Mouse (Mus musculus): ENCODE measurements at regions not wholly inside any gene's neighbourhood (a gene's known extent, or its start where the extent isn't known, plus 50 kb on each side); places are given as distances from the start of the nearest gene placed in this dataset.

DNA sequence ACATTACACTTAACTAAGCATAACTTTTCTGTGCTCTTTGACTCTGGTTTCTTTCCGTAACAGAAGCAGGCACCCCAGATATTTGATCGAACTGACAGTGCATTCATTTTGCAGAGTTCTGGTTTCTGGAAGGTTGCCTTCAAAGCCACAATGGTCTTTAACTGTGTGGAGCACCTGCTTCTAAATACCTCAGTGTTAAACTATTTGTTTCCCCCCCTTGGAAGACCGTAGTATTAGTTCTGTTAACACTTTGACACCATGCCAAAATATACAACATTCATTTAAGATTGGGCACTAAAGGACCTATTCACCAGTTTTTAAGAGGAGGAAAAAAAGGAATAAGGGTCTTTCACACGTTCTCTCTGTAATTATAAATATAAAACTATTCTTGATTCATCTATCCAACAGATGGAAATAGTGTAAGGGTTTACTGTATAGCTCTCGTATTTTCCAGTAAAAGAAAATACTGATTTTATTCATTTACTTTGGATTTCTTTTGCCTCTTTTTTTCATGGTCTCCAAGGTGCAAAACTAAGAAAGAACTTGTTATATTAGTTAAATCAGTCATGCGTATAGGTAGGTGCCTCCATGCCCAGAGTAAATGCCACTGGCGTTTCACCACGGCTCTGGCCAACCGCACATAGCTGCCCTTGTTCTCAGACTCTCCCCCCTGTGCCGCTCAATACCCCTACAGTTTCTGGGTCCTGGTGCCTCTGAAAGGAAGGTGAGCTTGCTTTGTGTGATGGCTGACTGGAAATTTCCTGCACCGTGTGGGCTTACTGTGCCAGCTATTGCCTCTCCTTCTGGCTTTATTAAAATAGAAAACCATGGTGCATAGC is 391.2 kb downstream of the Etnk1 start:
- Histone ChIP-seq H3K4me3 (no peak overlapping the region), H3K27ac (replicated peaks) (no peak overlapping the region), H3K9ac (no peak overlapping the region), H3K36me3 (no peaks in the 10 kb centered on the region), H3K4me1 (no peaks in the 10 kb centered on the region), H3K9me3 (no peaks in the 10 kb centered on the region), H3K4me2 (no peak overlapping the region), H3K27me3 (replicated peaks) (no peaks in the 10 kb centered on the region)
- ATAC-seq (ENCODE audit: extremely low read depth, insufficient number of reproducible peaks, low FRiP score, low TSS enrichment) = no peak
- 75% methylated on average over 11 of the region's 11 CpGs for WGBS

GRCm38 (mm10) chr6:143559316-143559715 is 392.3 kb downstream of the Etnk1 start:
- no peak overlapping the region for H3K4me3 ChIP-seq
- WGBS = 58% methylated on average over 4 of the region's 4 CpGs
- no peak overlapping the region for H3K9ac ChIP-seq
- no peak overlapping the region for H3K4me2 ChIP-seq
- no peaks in the 10 kb centered on the region for H3K36me3 ChIP-seq
- no peak for ATAC-seq (ENCODE audit: extremely low read depth, insufficient number of reproducible peaks, low FRiP score, low TSS enrichment)
- no peak overlapping the region for H3K27ac ChIP-seq (replicated peaks)
- no peaks in the 10 kb centered on the region for H3K4me1 ChIP-seq
- no peaks in the 10 kb centered on the region for H3K27me3 ChIP-seq (replicated peaks)
- no peaks in the 10 kb centered on the region for H3K9me3 ChIP-seq

GRCm38 (mm10) chr6:143561316-143562088 is 394.5 kb downstream of the Etnk1 start:
- Histone ChIP-seq H3K4me2 (no peak overlapping the region), H3K27me3 (replicated peaks) (no peaks in the 10 kb centered on the region), H3K27ac (replicated peaks) (no peak overlapping the region), H3K9ac (no peak overlapping the region), H3K4me3 (no peak overlapping the region), H3K36me3 (no peaks in the 10 kb centered on the region), H3K4me1 (no peaks in the 10 kb centered on the region), H3K9me3 (no peaks in the 10 kb centered on the region)
- 61% methylated on average over 6 of the region's 6 CpGs for WGBS
- no peak for ATAC-seq (ENCODE audit: extremely low read depth, insufficient number of reproducible peaks, low FRiP score, low TSS enrichment)

GRCm38 (mm10) chr6:143571356-143572115 is 404.5 kb downstream of the Etnk1 start:
- 78% methylated on average over 24 of the region's 24 CpGs for WGBS
- no peak overlapping the region for H3K4me2 ChIP-seq
- H3K9me3 ChIP-seq = no peaks in the 10 kb centered on the region; the same call in 1 of the 2 replicates
- no peaks in the 10 kb centered on the region for H3K27me3 ChIP-seq (replicated peaks)
- no peak overlapping the region for H3K9ac ChIP-seq
- no peak for ATAC-seq (ENCODE audit: extremely low read depth, insufficient number of reproducible peaks, low FRiP score, low TSS enrichment)
- H3K4me1 ChIP-seq = no peaks in the 10 kb centered on the region
- H3K4me3 ChIP-seq = no peak overlapping the region
- H3K36me3 ChIP-seq = no peaks in the 10 kb centered on the region
- no peak overlapping the region for H3K27ac ChIP-seq (replicated peaks)

DNA sequence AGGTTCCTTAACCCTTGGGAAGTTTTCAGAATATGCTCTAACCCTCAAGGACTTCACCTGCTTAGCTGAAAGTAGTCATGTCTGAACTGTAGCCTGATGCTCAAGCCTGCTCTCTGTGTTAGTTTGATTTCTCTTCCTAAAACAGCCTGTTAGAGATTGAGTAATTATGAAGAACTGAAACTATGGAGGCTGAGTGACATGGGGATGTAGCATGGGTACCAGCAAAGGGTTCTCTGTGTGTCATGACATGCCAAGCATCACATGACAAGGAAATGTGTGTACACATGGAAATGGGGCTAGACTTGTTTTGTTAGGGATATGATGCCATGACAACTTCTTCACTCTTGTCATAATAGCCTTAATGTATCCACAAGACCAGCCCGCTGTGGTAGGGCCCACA is 412.2 kb downstream of the Etnk1 start:
- Histone ChIP-seq H3K9me3 (no peaks in the 10 kb centered on the region), H3K36me3 (no peaks in the 10 kb centered on the region), H3K4me3 (no peak overlapping the region), H3K4me1 (no peaks in the 10 kb centered on the region), H3K27me3 (replicated peaks) (no peaks in the 10 kb centered on the region), H3K27ac (replicated peaks) (no peak overlapping the region), H3K9ac (no peak overlapping the region), H3K4me2 (no peak overlapping the region)
- no peak for ATAC-seq (ENCODE audit: extremely low read depth, insufficient number of reproducible peaks, low FRiP score, low TSS enrichment)
- WGBS = 78% methylated on average over 1 of the region's 1 CpGs

DNA sequence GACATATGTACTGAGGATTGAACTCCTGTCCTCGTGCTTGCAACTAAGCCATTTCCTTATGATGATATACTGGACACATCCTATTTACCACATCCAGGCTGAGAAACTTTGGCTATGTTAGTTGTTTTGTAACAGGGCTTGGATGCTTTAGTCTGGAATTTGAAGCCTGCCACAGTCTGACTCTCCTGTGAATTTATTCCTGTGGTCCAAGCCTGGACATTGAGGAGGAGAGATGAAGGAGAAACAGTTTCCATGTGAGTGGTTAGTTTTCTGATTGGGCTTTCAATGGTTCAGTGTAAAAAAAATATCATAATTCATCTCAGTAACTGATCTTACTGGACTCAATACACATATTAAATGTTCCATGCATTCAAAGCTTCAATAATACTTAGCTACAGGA is 422.6 kb downstream of the Etnk1 start:
- no peak overlapping the region for H3K4me3 ChIP-seq
- ATAC-seq (ENCODE audit: extremely low read depth, insufficient number of reproducible peaks, low FRiP score, low TSS enrichment) = no peak
- no peak overlapping the region for H3K27ac ChIP-seq (replicated peaks)
- 51% methylated on average over 1 of the region's 1 CpGs for WGBS
- H3K9me3 ChIP-seq = no peaks in the 10 kb centered on the region
- no peaks in the 10 kb centered on the region for H3K27me3 ChIP-seq (replicated peaks)
- H3K36me3 ChIP-seq = no peaks in the 10 kb centered on the region
- no peak overlapping the region for H3K9ac ChIP-seq
- no peaks in the 10 kb centered on the region for H3K4me1 ChIP-seq
- no peak overlapping the region for H3K4me2 ChIP-seq

GRCm38 (mm10) chr6:143590231-143590630 is 423.2 kb downstream of the Etnk1 start:
- H3K36me3 ChIP-seq = no peaks in the 10 kb centered on the region
- H3K4me1 ChIP-seq = no peaks in the 10 kb centered on the region
- H3K4me3 ChIP-seq = no peak overlapping the region
- no peak overlapping the region for H3K4me2 ChIP-seq
- 61% methylated on average over 4 of the region's 4 CpGs for WGBS
- no peaks in the 10 kb centered on the region for H3K9me3 ChIP-seq
- no peak overlapping the region for H3K9ac ChIP-seq
- H3K27ac ChIP-seq (replicated peaks) = no peak overlapping the region
- ATAC-seq (ENCODE audit: extremely low read depth, insufficient number of reproducible peaks, low FRiP score, low TSS enrichment) = no peak
- no peaks in the 10 kb centered on the region for H3K27me3 ChIP-seq (replicated peaks)

GRCm38 (mm10) chr6:143592490-143592889 is 425.5 kb downstream of the Etnk1 start:
- WGBS = 85% methylated on average over 3 of the region's 3 CpGs
- no peak for ATAC-seq (ENCODE audit: extremely low read depth, insufficient number of reproducible peaks, low FRiP score, low TSS enrichment)
- H3K9me3 ChIP-seq = no peaks in the 10 kb centered on the region
- H3K4me1 ChIP-seq = no peaks in the 10 kb centered on the region
- H3K36me3 ChIP-seq = no peaks in the 10 kb centered on the region
- no peaks in the 10 kb centered on the region for H3K27me3 ChIP-seq (replicated peaks)
- no peak overlapping the region for H3K4me2 ChIP-seq
- H3K4me3 ChIP-seq = no peak overlapping the region
- no peak overlapping the region for H3K27ac ChIP-seq (replicated peaks)
- H3K9ac ChIP-seq = no peak overlapping the region

GRCm38 (mm10) chr6:143595486-143595885 is 428.5 kb downstream of the Etnk1 start:
- H3K4me3 ChIP-seq = no peak overlapping the region
- 67% methylated on average over 2 of the region's 2 CpGs for WGBS
- H3K36me3 ChIP-seq = no peaks in the 10 kb centered on the region
- no peak overlapping the region for H3K27ac ChIP-seq (replicated peaks)
- no peaks in the 10 kb centered on the region for H3K27me3 ChIP-seq (replicated peaks)
- no peak overlapping the region for H3K9ac ChIP-seq
- no peak for ATAC-seq (ENCODE audit: extremely low read depth, insufficient number of reproducible peaks, low FRiP score, low TSS enrichment)
- H3K9me3 ChIP-seq = no peaks in the 10 kb centered on the region
- H3K4me2 ChIP-seq = no peak overlapping the region
- H3K4me1 ChIP-seq = no peaks in the 10 kb centered on the region; the same call in 1 of the 2 replicates

GRCm38 (mm10) chr6:143597414-143597813 is 430.4 kb downstream of the Etnk1 start:
- no peaks in the 10 kb centered on the region for H3K9me3 ChIP-seq
- no peak overlapping the region for H3K4me2 ChIP-seq
- no peak overlapping the region for H3K27ac ChIP-seq (replicated peaks)
- 76% methylated on average over 3 of the region's 3 CpGs for WGBS
- H3K36me3 ChIP-seq = no peaks in the 10 kb centered on the region
- no peak overlapping the region for H3K4me3 ChIP-seq
- no peaks in the 10 kb centered on the region for H3K27me3 ChIP-seq (replicated peaks)
- ATAC-seq (ENCODE audit: extremely low read depth, insufficient number of reproducible peaks, low FRiP score, low TSS enrichment) = no peak
- no peak overlapping the region for H3K9ac ChIP-seq
- no peaks in the 10 kb centered on the region; the same call in 1 of the 2 replicates for H3K4me1 ChIP-seq

GRCm38 (mm10) chr6:143598916-143599315 is 431.9 kb downstream of the Etnk1 start:
- Histone ChIP-seq H3K9me3 (no peaks in the 10 kb centered on the region), H3K4me2 (no peak overlapping the region)
- 44% methylated on average over 4 of the region's 4 CpGs for WGBS

More at GRCm38 (mm10) chr6:143598916-143599315, 431.9 kb downstream of the Etnk1 start:
- Histone ChIP-seq H3K27me3 (replicated peaks) (no peaks in the 10 kb centered on the region), H3K36me3 (no peaks in the 10 kb centered on the region), H3K9ac (no peak overlapping the region), H3K4me3 (no peak overlapping the region), H3K27ac (replicated peaks) (no peak overlapping the region), H3K4me1 (no peaks in the 10 kb centered on the region; the same call in 1 of the 2 replicates)
- ATAC-seq (ENCODE audit: extremely low read depth, insufficient number of reproducible peaks, low FRiP score, low TSS enrichment) = no peak
